Mouse (Mus musculus) spleen, adult 2 months (tissue): Measurements from ENCODE around the gene Dctd.

Experiments used
- CTCF ChIP-seq: fragments of 200-500 bp; IDR thresholded peaks from 2 replicates; pipeline ENCODE4 v1.5.1; 2011; ENCODE audit warnings: mild to moderate bottlenecking, inconsistent platforms; ENCODE audit not compliant: insufficient read depth, insufficient read length, insufficient replicate concordance; ENCODE audit errors: extremely low read depth
- POLR2A ChIP-seq: fragments of 200-500 bp; IDR thresholded peaks from 2 replicates; pipeline ENCODE4 v1.6.1; 2011; ENCODE audit warnings: low read depth, low read length, inconsistent platforms

GRCm38 (mm10) chr8:48130266-48130665 is 31.4 kb downstream of the Dctd start:
- TF ChIP-seq CTCF (no peak), POLR2A (no peak)
